Mouse (Mus musculus) heart, embryonic 16.5 days (tissue): ENCODE results near the gene Sel1l. TPM values are rescaled to one million over a fixed set of nuclear protein-coding genes. Genes with fewer than 3 reads are reported as not detected.
A peak's percentile ranks its signal among the peaks of the same experiment; 100 is the strongest.
"Not testable (repeated sequence)": the region's sequence is repeated elsewhere in the genome, so short reads cannot be mapped to it uniquely, and the experiment has no call there.

Experiments
- ATAC-seq: fragments of 200-750 bp; cut with Nextera tagmentation; replicated peaks from 2 replicates; pipeline ENCODE4 v1.8.0; 2017; ENCODE audit warnings: moderate number of reproducible peaks; ENCODE audit not compliant: insufficient read depth, low FRiP score; ENCODE audit errors: extremely low read depth
- H3K27ac ChIP-seq: fragments of 300-500 bp; sonication (generic); 2 replicates; pipeline ENCODE4 v1.5.1; 2014; ENCODE audit warnings: mild to moderate bottlenecking, low read length, control low read depth, moderate library complexity
- H3K27me3 ChIP-seq: fragments of 300-500 bp; sonication (generic); 2 replicates; pipeline ENCODE4 v1.6.1; 2014; ENCODE audit warnings: low read length, mixed read lengths; ENCODE audit not compliant: control insufficient read depth, insufficient read depth
- H3K36me3 ChIP-seq: fragments of 300-500 bp; sonication (generic); 2 replicates; pipeline ENCODE4 v1.6.1; 2014; ENCODE audit not compliant: control insufficient read depth, insufficient read depth
- H3K4me1 ChIP-seq: fragments of 300-500 bp; sonication (generic); 2 replicates; pipeline ENCODE4 v1.6.1; 2014; ENCODE audit warnings: low read length, mixed read lengths; ENCODE audit not compliant: control insufficient read depth, insufficient read depth
- H3K4me2 ChIP-seq: fragments of 300-500 bp; sonication (generic); 2 replicates; pipeline ENCODE4 v1.6.1; 2014; ENCODE audit warnings: low read depth, mild to moderate bottlenecking, control low read depth, low read length
- H3K4me3 ChIP-seq: fragments of 300-500 bp; sonication (generic); 2 replicates; pipeline ENCODE4 v1.5.1; 2014; ENCODE audit warnings: mild to moderate bottlenecking, control low read depth, low read length
- H3K9ac ChIP-seq: fragments of 300-500 bp; sonication (generic); 2 replicates; pipeline ENCODE4 v1.6.1; 2014; ENCODE audit warnings: low read length, control low read depth
- H3K9me3 ChIP-seq: fragments of 300-500 bp; sonication (generic); replicated peaks from 2 replicates; pipeline ENCODE4 v1.6.1; 2016; ENCODE audit warnings: low read length; ENCODE audit not compliant: control insufficient read depth
- WGBS: fragments of 180-500 bp; shearing (Covaris S2); extraction: QIAGEN DNeasy Blood & Tissue Kit; methylation state at CpG from one replicate; pipeline ENCODE4 v1.1.7; 2014; 5-methylcytosine and 5-hydroxymethylcytosine counted together
- polyA plus RNA-seq: library from polyadenylated mRNA; unstranded; fragments of >200 nt; fragmentation: Nextera tagmentation; extraction: Ambion mirVana; gene quantifications from 2 replicates; pipeline ENCODE4 v1.2.1, GENCODE M21; 2015

Gene Sel1l
- polyA plus RNA-seq, 1 experiment from 2014 or later, result 54.7 TPM

DNA sequence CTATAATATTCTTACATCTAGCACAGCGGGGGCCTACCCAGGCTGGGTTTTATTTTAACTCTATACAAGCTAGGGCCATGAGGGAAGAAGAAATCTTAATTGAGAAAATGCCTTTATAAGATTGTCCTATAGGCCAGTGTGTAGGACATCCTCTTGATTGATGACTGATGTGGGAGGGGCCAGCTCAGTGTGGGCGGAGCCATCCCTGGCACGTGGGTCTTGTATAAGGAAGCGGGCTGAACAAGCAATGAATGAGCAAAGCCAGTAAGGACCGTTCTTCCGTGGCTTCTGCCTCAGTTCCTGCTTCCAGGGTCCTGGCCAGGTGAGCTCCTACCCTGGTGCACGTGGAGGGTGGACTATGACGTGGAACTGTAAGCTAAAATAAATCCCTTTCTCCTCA, 55.7 kb downstream of the Sel1l start:
- H3K4me1 ChIP-seq, result peaks cover 5% of the 10 kb centered on the region; the same call in 1 of the 2 replicates
- H3K27ac ChIP-seq, result no peak overlapping the region
- H3K27me3 ChIP-seq, result no peaks in the 10 kb centered on the region; the same call in 1 of the 2 replicates
- no peaks in the 10 kb centered on the region for H3K36me3 ChIP-seq
- H3K4me3 ChIP-seq, result no peak overlapping the region
- WGBS, result 72% methylated on average over 8 of the region's 8 CpGs
- no peak overlapping the region for H3K9ac ChIP-seq
- no peak overlapping the region for H3K4me2 ChIP-seq
- H3K9me3 ChIP-seq, result no peaks in the 10 kb centered on the region
- no peak for ATAC-seq

DNA sequence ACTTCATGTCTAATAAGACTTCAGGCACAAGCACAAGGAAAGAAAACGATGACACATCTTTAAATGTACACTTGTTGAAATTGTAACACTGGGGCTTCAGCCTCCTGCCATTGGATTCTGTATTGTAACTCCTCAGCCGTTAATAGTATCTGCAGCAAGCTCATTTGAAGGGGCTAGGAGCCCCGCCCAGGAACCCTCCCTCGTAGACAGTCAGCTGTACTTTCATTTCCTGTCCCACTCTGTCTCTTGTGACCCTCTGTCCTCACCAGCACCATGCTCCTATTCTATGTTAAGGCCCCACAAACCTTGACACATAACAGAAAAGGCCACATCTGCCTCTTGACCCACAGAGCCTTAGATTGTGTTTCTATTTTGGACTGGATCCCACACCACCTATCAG, 57.1 kb downstream of the Sel1l start:
- Histone ChIP-seq H3K9me3 (no peaks in the 10 kb centered on the region), H3K4me3 (no peak overlapping the region), H3K27me3 (peaks cover 2% of the 10 kb centered on the region; the same call in 1 of the 2 replicates), H3K9ac (no peak overlapping the region), H3K4me1 (peaks cover 5% of the 10 kb centered on the region; the same call in 1 of the 2 replicates), H3K36me3 (no peaks in the 10 kb centered on the region), H3K4me2 (no peak overlapping the region), H3K27ac (no peak overlapping the region)
- peak; percentile 58 for ATAC-seq
- WGBS, result 42% methylated on average over 4 of the region's 4 CpGs

DNA sequence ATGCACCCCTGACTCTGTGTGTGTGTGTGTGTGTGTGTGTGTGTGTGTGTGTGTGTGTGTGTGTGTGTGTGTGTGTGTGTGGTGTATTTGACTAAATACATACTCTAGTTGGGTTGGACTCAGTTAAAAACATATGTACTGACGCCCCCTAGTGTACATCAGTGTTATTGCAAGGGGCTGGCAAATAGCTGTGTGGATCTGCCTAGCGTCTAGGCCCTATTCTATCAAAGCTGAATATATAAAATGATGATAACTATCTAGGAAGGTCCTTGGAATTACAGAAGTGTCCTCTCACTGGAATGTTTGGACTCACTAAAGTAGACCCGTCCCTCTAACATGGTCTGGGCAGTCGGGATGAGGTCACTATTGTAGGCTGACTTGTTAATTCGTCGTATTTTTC, 59.2 kb downstream of the Sel1l start:
- Histone ChIP-seq H3K9ac (no peak overlapping the region), H3K27ac (no peak overlapping the region), H3K4me2 (no peak overlapping the region), H3K9me3 (no peaks in the 10 kb centered on the region), H3K36me3 (no peaks in the 10 kb centered on the region), H3K4me1 (peaks cover 7% of the 10 kb centered on the region; the same call in 1 of the 2 replicates), H3K4me3 (no peak overlapping the region), H3K27me3 (peaks cover 2% of the 10 kb centered on the region; the same call in 1 of the 2 replicates)
- WGBS, result 51% methylated on average over 6 of the region's 6 CpGs
- ATAC-seq, result no peak

DNA sequence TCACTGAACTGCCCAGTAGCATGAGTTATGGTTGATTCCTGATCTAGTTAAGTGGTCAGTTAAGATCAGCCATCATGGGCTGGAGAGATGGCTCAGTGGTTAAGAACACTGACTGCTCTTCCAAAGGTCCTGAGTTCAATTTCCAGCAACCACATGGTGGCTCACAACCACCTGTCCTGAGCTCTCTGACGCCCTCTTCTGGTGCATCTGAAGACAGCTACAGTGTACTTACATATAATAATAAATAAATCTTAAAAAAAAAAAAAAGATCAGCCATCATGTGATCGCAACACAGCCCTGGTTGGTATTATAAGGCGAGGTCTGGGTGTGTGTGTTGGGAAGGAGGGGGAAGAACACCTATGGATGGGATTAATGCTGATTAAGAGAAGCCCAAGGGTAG, 60.5 kb downstream of the Sel1l start:
- 67% methylated on average over 3 of the region's 3 CpGs for WGBS
- not testable (repeated sequence) for H3K4me2 ChIP-seq, H3K4me1 ChIP-seq, H3K27me3 ChIP-seq, H3K4me3 ChIP-seq, H3K36me3 ChIP-seq, H3K9ac ChIP-seq, H3K9me3 ChIP-seq, ATAC-seq, H3K27ac ChIP-seq

DNA sequence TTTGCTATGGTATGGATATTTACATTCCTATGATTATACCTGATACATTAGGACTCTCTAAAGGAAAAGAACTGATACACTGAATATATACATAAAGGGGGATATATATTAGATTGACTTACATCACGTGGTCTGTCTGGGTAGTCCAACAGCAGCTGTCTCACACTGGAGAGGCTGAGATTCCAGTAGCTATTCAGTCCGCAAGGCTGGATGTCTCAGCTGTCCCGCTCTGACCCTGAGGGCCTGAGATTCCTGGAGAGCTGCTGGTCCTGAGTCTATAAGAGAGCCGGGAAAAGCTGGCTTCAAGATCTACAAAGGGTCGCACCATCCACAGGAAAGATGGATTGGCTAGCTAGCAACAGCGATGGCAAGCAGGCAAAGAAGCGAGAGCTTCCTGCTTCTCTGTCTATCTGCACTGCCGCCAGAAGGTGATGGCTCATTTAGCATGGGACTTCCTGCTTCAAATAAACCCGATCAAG, 61.0 kb downstream of the Sel1l start, which contains the start of gene Ston2:
Ston2 (minus strand) TSS at position 429 of the 479 bp plus-strand sequence.
- Histone ChIP-seq H3K9me3 (no peaks in the 10 kb centered on the region), H3K9ac (no peak within 1 kb of the TSS), H3K4me2 (no peak within 1 kb of the TSS), H3K27me3 (peaks cover 2% of the 10 kb centered on the region; the same call in 1 of the 2 replicates), H3K4me3 (no peak within 1 kb of the TSS), H3K4me1 (peaks cover 7% of the 10 kb centered on the region; the same call in 1 of the 2 replicates), H3K27ac (no peak within 1 kb of the TSS), H3K36me3 (no peaks in the 10 kb centered on the region)
- ATAC-seq, result no peak
- 70% methylated on average over 9 of the region's 9 CpGs for WGBS

DNA sequence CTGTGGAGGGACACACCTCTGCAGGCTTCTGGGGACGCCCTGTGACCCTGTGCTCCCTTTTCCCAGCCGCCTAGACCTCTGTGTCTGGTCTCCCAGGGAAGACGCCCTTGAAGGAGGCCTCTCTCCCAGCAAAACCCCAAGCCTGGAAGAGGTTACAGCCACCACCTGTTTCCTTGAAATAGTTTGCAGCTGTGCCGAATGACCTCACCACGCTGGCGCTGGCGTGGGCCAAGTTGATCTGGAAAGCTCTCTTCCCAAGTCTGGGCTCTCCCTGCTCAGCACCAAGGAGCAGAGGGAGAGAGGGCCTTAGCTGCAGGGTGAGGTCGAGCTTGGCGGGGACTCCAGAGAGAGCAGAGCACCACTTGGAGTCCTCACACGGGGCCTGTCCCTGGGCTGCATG, 62.6 kb downstream of the Sel1l start:
- WGBS, result 36% methylated on average over 10 of the region's 10 CpGs
- no peaks in the 10 kb centered on the region for H3K9me3 ChIP-seq
- no peak overlapping the region for H3K9ac ChIP-seq
- no peak overlapping the region for H3K4me3 ChIP-seq
- peak; percentile 71; the same call in 1 of the 2 replicates for ATAC-seq
- H3K4me2 ChIP-seq, result no peak overlapping the region
- no peak overlapping the region for H3K27ac ChIP-seq
- H3K27me3 ChIP-seq, result peaks cover 2% of the 10 kb centered on the region; the same call in 1 of the 2 replicates
- H3K36me3 ChIP-seq, result no peaks in the 10 kb centered on the region
- H3K4me1 ChIP-seq, result peaks cover 3% of the 10 kb centered on the region; the same call in 1 of the 2 replicates

DNA sequence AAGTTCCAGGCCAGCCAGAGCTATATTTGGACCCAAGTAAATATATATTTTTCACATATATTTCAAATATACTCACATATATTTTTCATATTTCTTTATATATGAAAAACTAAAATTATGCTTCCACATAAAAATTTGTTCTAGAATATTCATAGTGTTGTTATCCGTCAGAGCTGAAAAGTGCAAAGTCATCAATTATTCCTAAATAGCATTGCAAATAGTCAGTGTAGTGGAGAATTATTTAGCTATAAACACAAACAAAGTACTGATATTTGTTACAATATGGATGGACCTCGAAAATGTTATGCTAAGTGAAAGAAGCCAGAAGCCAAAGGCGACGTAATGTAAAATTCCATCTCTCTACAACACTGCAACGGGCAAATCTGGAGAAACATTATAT, 67.5 kb downstream of the Sel1l start:
- no peaks in the 10 kb centered on the region for H3K36me3 ChIP-seq
- H3K4me1 ChIP-seq, result peaks cover 3% of the 10 kb centered on the region
- peaks cover 13% of the 10 kb centered on the region for H3K27me3 ChIP-seq
- no peak for ATAC-seq
- no peak overlapping the region for H3K27ac ChIP-seq
- no peak overlapping the region for H3K9ac ChIP-seq
- no peak overlapping the region for H3K4me2 ChIP-seq
- H3K9me3 ChIP-seq, result no peaks in the 10 kb centered on the region
- WGBS, result 82% methylated on average over 5 of the region's 5 CpGs
- no peak overlapping the region for H3K4me3 ChIP-seq

DNA sequence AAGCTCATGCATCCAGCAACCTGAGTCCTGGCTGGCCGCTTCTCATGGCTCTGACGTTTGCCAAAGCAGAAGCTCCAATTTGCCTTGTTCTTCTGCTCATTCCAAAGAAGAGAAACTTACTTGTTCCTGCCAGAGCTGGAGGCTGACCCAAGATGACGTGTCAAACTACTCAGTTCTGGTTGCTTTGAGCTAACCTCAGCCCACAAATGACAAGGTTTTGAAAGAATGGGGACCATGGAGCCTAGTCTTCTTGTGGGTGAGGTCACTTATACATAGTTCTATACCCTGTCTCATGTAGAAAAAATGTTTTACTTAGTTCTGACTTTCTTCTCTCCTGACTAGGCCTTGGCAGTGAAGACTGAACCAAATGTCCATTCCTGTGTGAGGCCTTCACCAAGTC, 68.4 kb downstream of the Sel1l start:
- ATAC-seq, result no peak
- no peak overlapping the region for H3K27ac ChIP-seq
- no peaks in the 10 kb centered on the region for H3K36me3 ChIP-seq
- H3K4me2 ChIP-seq, result no peak overlapping the region
- H3K27me3 ChIP-seq, result peaks cover 13% of the 10 kb centered on the region
- no peak overlapping the region for H3K4me3 ChIP-seq
- H3K9me3 ChIP-seq, result no peaks in the 10 kb centered on the region
- H3K4me1 ChIP-seq, result peaks cover 2% of the 10 kb centered on the region
- H3K9ac ChIP-seq, result no peak overlapping the region
- 83% methylated on average over 3 of the region's 3 CpGs for WGBS

DNA sequence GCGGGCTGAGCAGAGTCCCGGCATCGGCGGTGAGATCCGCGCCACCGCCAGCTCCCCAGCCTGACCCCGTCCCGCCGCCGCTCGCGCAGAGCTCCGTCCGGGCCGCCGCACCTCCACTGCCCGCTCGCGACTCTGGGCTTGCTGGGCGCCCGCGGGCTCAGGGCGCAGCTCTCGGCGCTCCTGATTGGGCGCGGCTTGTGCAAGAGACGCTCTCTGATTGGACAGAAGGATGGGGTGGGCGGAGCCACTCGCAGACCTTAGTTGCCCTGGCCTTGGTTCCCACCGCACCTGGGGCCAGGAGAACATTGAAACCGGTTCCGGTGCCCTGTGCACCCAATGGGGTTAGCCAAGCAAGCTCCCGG, 70.0 kb downstream of the Sel1l start:
- Histone ChIP-seq H3K4me2 (peak overlapping the region; percentile 92), H3K9ac (peak overlapping the region; percentile 68), H3K4me3 (peak overlapping the region; percentile 61), H3K9me3 (no peaks in the 10 kb centered on the region), H3K27ac (no peak overlapping the region), H3K4me1 (peaks cover 2% of the 10 kb centered on the region), H3K36me3 (no peaks in the 10 kb centered on the region), H3K27me3 (peaks cover 20% of the 10 kb centered on the region)
- ATAC-seq, result peak; percentile 88
- 1% methylated on average over 35 of the region's 35 CpGs for WGBS
